Mouse (Mus musculus): ENCODE data around the gene Sowaha. TPM values are rescaled to one million over a fixed set of nuclear protein-coding genes. Genes with fewer than 3 reads are reported as not detected.
"Not testable (repeated sequence)": the region's sequence is repeated elsewhere in the genome, so short reads cannot be mapped to it uniquely, and the experiment has no call there.

The Sowaha gene
- polyA plus RNA-seq, 1 experiment, result 56.1 TPM

GRCm38 (mm10) chr11:53435504-53435903, 44.6 kb downstream of the Sowaha start:
- no peak for TF ChIP-seq POLR2A (IDR thresholded peaks at IDR 0.05; ENCODE audit: extremely low read depth, insufficient read depth, low read length)
- no peak for TF ChIP-seq CTCF (IDR thresholded peaks at IDR 0.05; ENCODE audit: extremely low read depth, insufficient read depth, low read length)
- H3K4me1 ChIP-seq (ENCODE audit: control insufficient read depth, insufficient read depth, low read length), result peaks cover 4% of the 10 kb centered on the region
- H3K27ac ChIP-seq (ENCODE audit: insufficient read depth, low read length), result no peak overlapping the region
- no peak overlapping the region for H3K4me3 ChIP-seq (ENCODE audit: insufficient read depth, low read length)

- TF ChIP-seq CTCF (IDR thresholded peaks at IDR 0.05; ENCODE audit: extremely low read depth, insufficient read depth, low read length) (no peak), POLR2A (IDR thresholded peaks at IDR 0.05; ENCODE audit: extremely low read depth, insufficient read depth, low read length) (no peak)
- H3K4me3 ChIP-seq (ENCODE audit: insufficient read depth, low read length), result no peak overlapping the region
- H3K27ac ChIP-seq (ENCODE audit: insufficient read depth, low read length), result no peak overlapping the region
- H3K4me1 ChIP-seq (ENCODE audit: control insufficient read depth, insufficient read depth, low read length), result peaks cover 5% of the 10 kb centered on the region
Measured at GRCm38 (mm10) chr11:53433057-53433456, 47.0 kb downstream of the Sowaha start.

GRCm38 (mm10) chr11:53431347-53432056, 48.6 kb downstream of the Sowaha start:
- TF ChIP-seq POLR2A (IDR thresholded peaks at IDR 0.05; ENCODE audit: extremely low read depth, insufficient read depth, low read length) (no peak), CTCF (IDR thresholded peaks at IDR 0.05; ENCODE audit: extremely low read depth, insufficient read depth, low read length) (no peak)
- Histone ChIP-seq H3K27ac (ENCODE audit: insufficient read depth, low read length) (peak overlapping the region; percentile 86), H3K4me3 (ENCODE audit: insufficient read depth, low read length) (peak overlapping the region; percentile 74), H3K4me1 (ENCODE audit: control insufficient read depth, insufficient read depth, low read length) (peaks cover 5% of the 10 kb centered on the region)

- H3K27ac ChIP-seq (ENCODE audit: insufficient read depth, low read length), result peak within 1 kb of the TSS; percentile 86
- TF ChIP-seq POLR2A (IDR thresholded peaks at IDR 0.05; ENCODE audit: extremely low read depth, insufficient read depth, low read length) (peak; percentile 84), CTCF (IDR thresholded peaks at IDR 0.05; ENCODE audit: extremely low read depth, insufficient read depth, low read length) (no peak)
- peaks cover 5% of the 10 kb centered on the region for H3K4me1 ChIP-seq (ENCODE audit: control insufficient read depth, insufficient read depth, low read length)
- H3K4me3 ChIP-seq (ENCODE audit: insufficient read depth, low read length), result peak within 1 kb of the TSS; percentile 74
Measured at GRCm38 (mm10) chr11:53430670-53431346, 49.3 kb downstream of the Sowaha start, which contains the start of the genes Uqcrq and Gdf9. Gene Uqcrq, minus strand, starts transcription at chr11:53430831. Gene Gdf9, plus strand, starts transcription at chr11:53431023.

- peak overlapping the region; percentile 79 for H3K27ac ChIP-seq (ENCODE audit: insufficient read depth, low read length)
- H3K4me1 ChIP-seq (ENCODE audit: control insufficient read depth, insufficient read depth, low read length), result peaks cover 5% of the 10 kb centered on the region
- TF ChIP-seq POLR2A (IDR thresholded peaks at IDR 0.05; ENCODE audit: extremely low read depth, insufficient read depth, low read length) (no peak), CTCF (IDR thresholded peaks at IDR 0.05; ENCODE audit: extremely low read depth, insufficient read depth, low read length) (no peak)
- peak overlapping the region; percentile 74 for H3K4me3 ChIP-seq (ENCODE audit: insufficient read depth, low read length)
Measured at GRCm38 (mm10) chr11:53430300-53430669, 49.8 kb downstream of the Sowaha start.

- TF ChIP-seq POLR2A (IDR thresholded peaks at IDR 0.05; ENCODE audit: extremely low read depth, insufficient read depth, low read length), result no peak
- TF ChIP-seq CTCF (IDR thresholded peaks at IDR 0.05; ENCODE audit: extremely low read depth, insufficient read depth, low read length), result no peak
- H3K4me3 ChIP-seq (ENCODE audit: insufficient read depth, low read length), result peak overlapping the region; percentile 74; the same call in 1 of the 2 replicates
- peaks cover 5% of the 10 kb centered on the region for H3K4me1 ChIP-seq (ENCODE audit: control insufficient read depth, insufficient read depth, low read length)
- H3K27ac ChIP-seq (ENCODE audit: insufficient read depth, low read length), result no peak overlapping the region
Measured at GRCm38 (mm10) chr11:53429182-53429581, 50.9 kb downstream of the Sowaha start.

- Histone ChIP-seq H3K27ac (ENCODE audit: insufficient read depth, low read length) (no peak overlapping the region), H3K4me3 (ENCODE audit: insufficient read depth, low read length) (no peak overlapping the region), H3K4me1 (ENCODE audit: control insufficient read depth, insufficient read depth, low read length) (peaks cover 5% of the 10 kb centered on the region)
- TF ChIP-seq POLR2A (IDR thresholded peaks at IDR 0.05; ENCODE audit: extremely low read depth, insufficient read depth, low read length), result no peak
- no peak for TF ChIP-seq CTCF (IDR thresholded peaks at IDR 0.05; ENCODE audit: extremely low read depth, insufficient read depth, low read length)
Measured at GRCm38 (mm10) chr11:53428716-53429057, 51.4 kb downstream of the Sowaha start.

- no peak overlapping the region for H3K4me3 ChIP-seq (ENCODE audit: insufficient read depth, low read length)
- H3K27ac ChIP-seq (ENCODE audit: insufficient read depth, low read length), result no peak overlapping the region
- H3K4me1 ChIP-seq (ENCODE audit: control insufficient read depth, insufficient read depth, low read length), result peaks cover 5% of the 10 kb centered on the region
- TF ChIP-seq POLR2A (IDR thresholded peaks at IDR 0.05; ENCODE audit: extremely low read depth, insufficient read depth, low read length) (no peak), CTCF (IDR thresholded peaks at IDR 0.05; ENCODE audit: extremely low read depth, insufficient read depth, low read length) (no peak)
Measured at GRCm38 (mm10) chr11:53427993-53428715, 51.9 kb downstream of the Sowaha start.

- not testable (repeated sequence) for H3K27ac ChIP-seq (ENCODE audit: insufficient read depth, low read length); H3K4me1 ChIP-seq (ENCODE audit: control insufficient read depth, insufficient read depth, low read length); H3K4me3 ChIP-seq (ENCODE audit: insufficient read depth, low read length)
Measured at GRCm38 (mm10) chr11:53426914-53427313, 53.2 kb downstream of the Sowaha start.

Other genes with a start within 250 kb of the Sowaha start
- gene Hspa4, start 179.8 kb downstream of the Sowaha start, polyA plus RNA-seq (2012; rRNA removed), result 75.5 and 80.3 TPM in 2 replicates
- gene Zcchc10, start 155.6 kb downstream of the Sowaha start, polyA plus RNA-seq (2012; rRNA removed), result 11.0 and 11.2 TPM in 2 replicates
- gene Aff4, start 129.4 kb downstream of the Sowaha start, polyA plus RNA-seq (2012; rRNA removed), result 38.5 and 38.6 TPM in 2 replicates
- gene Leap2, start 57.1 kb downstream of the Sowaha start, polyA plus RNA-seq (2012; rRNA removed), result not detected in 2 replicates
- gene Uqcrq, start 49.4 kb downstream of the Sowaha start, polyA plus RNA-seq (2012; rRNA removed), result 413 and 414 TPM in 2 replicates
- gene Gdf9, start 49.3 kb downstream of the Sowaha start, polyA plus RNA-seq (2012; rRNA removed), result 2.2 and 2.3 TPM in 2 replicates
- 0.04 and 0.10 TPM in 2 replicates for gene Gm10447, start 23.2 kb downstream of the Sowaha start, polyA plus RNA-seq (2012; rRNA removed)
- 6.5 and 6.8 TPM in 2 replicates for gene Shroom1, start 23.1 kb downstream of the Sowaha start, polyA plus RNA-seq (2012; rRNA removed)
- gene Gm9837, start 9.8 kb downstream of the Sowaha start, polyA plus RNA-seq (2012; rRNA removed), result not detected in 2 replicates
- 0.48 and 0.81 TPM in 2 replicates for gene Gm9945, start 108 bp downstream of the Sowaha start, polyA plus RNA-seq (2012; rRNA removed)
- gene Sept8, start 39.0 kb upstream of the Sowaha start, polyA plus RNA-seq (2012; rRNA removed), result 379 TPM in 2 replicates
- gene Kif3a, start 87.1 kb upstream of the Sowaha start, polyA plus RNA-seq (2012; rRNA removed), result 98.7 and 107 TPM in 2 replicates
- not detected in 2 replicates for gene Il4, start 138.4 kb upstream of the Sowaha start, polyA plus RNA-seq (2012; rRNA removed)
- gene Il13, start 154.4 kb upstream of the Sowaha start, polyA plus RNA-seq (2012; rRNA removed), result not detected in 2 replicates
- 6.1 and 6.8 TPM in 2 replicates for gene Rad50, start 227.0 kb upstream of the Sowaha start, polyA plus RNA-seq (2012; rRNA removed)
- gene Il5, start 240.5 kb upstream of the Sowaha start, polyA plus RNA-seq (2012; rRNA removed), result 0.15 and 0.34 TPM in 2 replicates